Mouse (Mus musculus) megakaryocyte, embryonic 14.5 days (primary cell): ENCODE measurements at regions not wholly inside any gene's neighbourhood (a gene's known extent, or its start where the extent isn't known, plus 50 kb on each side); places are given as distances from the start of the nearest gene placed in this dataset.

Source experiments
- H3K27me3 ChIP-seq: replicated peaks from 2 replicates; pipeline ENCODE3; 2012; ENCODE audit warnings: inconsistent platforms
- H3K36me3 ChIP-seq: replicated peaks from 2 replicates; pipeline ENCODE3; 2012; ENCODE audit warnings: low read length, inconsistent platforms, mixed read lengths
- H3K4me1 ChIP-seq: 2 replicates; pipeline ENCODE4 v1.6.1; 2012; ENCODE audit warnings: inconsistent platforms
- H3K4me3 ChIP-seq: replicated peaks from 2 replicates; pipeline ENCODE3; 2012; ENCODE audit warnings: moderate library complexity, mild to moderate bottlenecking, inconsistent platforms
- H3K9me3 ChIP-seq: 2 replicates; pipeline ENCODE4 v1.6.1; 2012; ENCODE audit warnings: inconsistent platforms
- FLI1 ChIP-seq: IDR thresholded peaks from 2 replicates; pipeline ENCODE4 v1.6.1; 2012; ENCODE audit warnings: low read length, inconsistent platforms, mixed read lengths
- GATA1 ChIP-seq: IDR thresholded peaks from 3 replicates; pipeline ENCODE4 v1.6.1; 2012; ENCODE audit warnings: mixed read lengths, low read length, inconsistent platforms, borderline replicate concordance

DNA sequence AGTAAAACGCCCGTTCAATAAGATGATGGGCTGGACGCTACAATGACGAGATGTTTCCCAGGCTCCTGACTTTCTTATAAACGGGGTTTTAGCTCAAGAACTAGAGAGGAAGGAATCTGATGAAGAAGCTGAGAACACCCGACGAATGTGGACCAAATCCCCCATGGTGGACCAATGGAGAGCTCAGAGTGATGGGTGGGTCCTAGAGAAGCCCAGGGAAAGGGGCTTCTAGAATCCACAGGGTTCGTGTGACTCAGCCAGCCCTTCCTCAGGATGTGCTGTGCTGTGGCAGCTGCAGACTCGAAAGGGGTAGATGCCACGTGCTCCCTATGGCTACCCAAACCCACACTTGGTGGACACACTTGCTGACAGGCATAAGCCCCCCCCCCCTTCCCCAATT lies 318.2 kb downstream of the Med13l start:
- 0 out of 2 replicates have a peak, but pooled peaks cover 8% of the 10 kb centered on the region for H3K4me1 ChIP-seq
- no peak overlapping the region for H3K4me3 ChIP-seq
- no peaks in the 10 kb centered on the region for H3K9me3 ChIP-seq
- TF ChIP-seq FLI1: no peak
- no peak for TF ChIP-seq GATA1
- H3K36me3 ChIP-seq: no peaks in the 10 kb centered on the region
- H3K27me3 ChIP-seq: peaks cover 35% of the 10 kb centered on the region

DNA sequence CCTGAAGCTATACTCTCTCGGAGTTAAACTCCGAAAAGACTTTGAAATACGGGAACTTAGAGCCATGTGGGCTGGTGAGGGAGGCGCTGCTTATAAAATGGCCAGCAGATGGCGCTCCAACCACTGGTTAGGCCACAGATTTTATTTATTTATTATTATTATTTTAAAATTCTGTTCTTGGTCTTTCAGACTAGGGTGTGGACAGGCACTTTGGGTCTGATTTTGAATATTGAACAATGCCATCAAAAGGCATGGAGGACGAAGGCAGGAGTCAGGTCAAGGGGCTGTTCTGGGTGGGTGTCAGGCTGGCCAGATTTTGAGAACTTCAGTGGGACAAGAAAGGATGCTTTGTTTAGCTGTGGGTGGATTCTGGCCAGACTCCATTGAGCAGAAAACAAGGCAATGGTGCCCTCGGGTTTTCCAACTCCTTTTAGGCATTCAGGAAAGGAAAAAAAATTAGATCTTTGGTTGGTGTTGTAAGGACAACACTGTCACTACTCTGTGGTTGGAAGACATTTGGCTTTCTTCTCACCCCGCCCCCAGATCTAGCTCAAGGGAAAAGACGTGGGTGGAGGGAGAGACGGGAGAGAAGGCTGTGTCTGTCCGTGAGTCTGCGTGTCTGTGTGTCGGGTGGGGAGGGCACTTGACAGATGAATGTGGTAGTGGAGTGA lies 319.5 kb downstream of the Med13l start:
- no peaks in the 10 kb centered on the region for H3K9me3 ChIP-seq
- H3K4me1 ChIP-seq: 0 out of 2 replicates have a peak, but pooled peaks cover 7% of the 10 kb centered on the region
- no peak for TF ChIP-seq FLI1
- no peak for TF ChIP-seq GATA1
- no peak overlapping the region for H3K4me3 ChIP-seq
- H3K36me3 ChIP-seq: no peaks in the 10 kb centered on the region
- H3K27me3 ChIP-seq: peaks cover 31% of the 10 kb centered on the region

DNA sequence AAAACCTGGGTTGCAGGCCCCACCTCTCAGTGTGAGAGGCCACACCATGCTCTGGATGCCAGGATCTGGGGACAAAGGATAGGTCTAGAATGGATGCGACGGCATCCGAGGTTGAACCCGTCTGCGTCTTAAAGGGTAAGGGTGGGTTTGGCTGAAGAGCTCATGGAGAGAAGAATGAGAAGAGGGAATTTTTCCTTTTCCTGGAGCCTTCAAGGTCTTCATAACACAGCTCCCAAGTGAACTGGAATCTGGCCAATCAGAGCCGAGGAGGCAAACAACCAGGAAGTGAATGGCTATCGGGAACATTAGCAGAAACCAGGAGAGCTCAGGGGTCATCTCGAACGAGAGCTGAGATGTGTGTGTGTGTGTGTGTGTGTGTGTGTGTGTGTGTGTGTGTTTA lies 320.1 kb downstream of the Med13l start:
- Histone ChIP-seq H3K27me3 (peaks cover 27% of the 10 kb centered on the region), H3K36me3 (no peaks in the 10 kb centered on the region), H3K4me1 (0 out of 2 replicates have a peak, but pooled peaks cover 7% of the 10 kb centered on the region), H3K9me3 (no peaks in the 10 kb centered on the region), H3K4me3 (no peak overlapping the region)
- TF ChIP-seq FLI1 (no peak), GATA1 (no peak)

DNA sequence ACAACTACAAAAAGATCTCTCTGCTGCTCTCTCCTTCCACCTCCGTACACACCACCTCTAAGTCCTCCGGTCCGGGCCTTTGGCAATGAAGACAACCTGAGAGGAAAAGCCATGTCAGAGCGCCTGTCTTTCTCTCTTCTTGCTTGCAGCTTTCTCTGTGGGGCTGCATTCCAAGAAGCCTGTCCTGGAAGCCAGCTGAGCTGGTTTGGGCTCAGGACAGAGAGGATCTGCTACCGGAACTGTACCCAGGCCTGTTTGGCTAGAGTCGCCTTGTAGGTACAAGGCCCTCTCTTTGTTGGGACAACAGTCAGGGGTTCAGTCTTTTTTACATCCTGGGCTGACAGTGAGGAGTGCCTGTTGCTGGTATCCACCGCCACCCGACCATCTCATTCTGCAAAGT lies 321.4 kb downstream of the Med13l start:
- Histone ChIP-seq H3K4me3 (no peak overlapping the region), H3K4me1 (0 out of 2 replicates have a peak, but pooled peaks cover 6% of the 10 kb centered on the region), H3K27me3 (peaks cover 25% of the 10 kb centered on the region), H3K9me3 (no peaks in the 10 kb centered on the region), H3K36me3 (no peaks in the 10 kb centered on the region)
- no peak for TF ChIP-seq FLI1
- no peak for TF ChIP-seq GATA1

DNA sequence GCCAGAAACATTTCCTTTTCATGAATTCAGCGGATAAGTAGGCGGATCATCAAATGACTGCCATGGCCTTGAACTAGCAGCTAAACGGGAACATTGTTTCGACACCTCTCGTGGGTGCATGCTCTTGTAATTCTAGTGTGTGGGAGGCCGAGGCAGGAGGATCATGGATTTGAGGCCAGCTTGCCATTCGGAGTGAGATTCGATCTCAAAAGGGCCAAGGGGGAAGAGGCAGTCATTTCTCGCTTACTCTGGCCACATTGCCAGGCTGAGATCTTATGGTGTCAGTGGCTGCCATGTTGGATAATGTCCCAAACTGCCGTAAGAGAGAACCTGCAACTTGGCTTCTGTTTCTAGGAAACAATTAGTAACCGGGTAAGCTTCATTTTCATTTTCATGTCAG lies 327.7 kb downstream of the Med13l start:
- Histone ChIP-seq H3K4me3 (no peak overlapping the region), H3K36me3 (no peaks in the 10 kb centered on the region), H3K9me3 (no peaks in the 10 kb centered on the region), H3K4me1 (no peaks in the 10 kb centered on the region), H3K27me3 (peaks cover 2% of the 10 kb centered on the region)
- TF ChIP-seq GATA1 (no peak), FLI1 (no peak)

DNA sequence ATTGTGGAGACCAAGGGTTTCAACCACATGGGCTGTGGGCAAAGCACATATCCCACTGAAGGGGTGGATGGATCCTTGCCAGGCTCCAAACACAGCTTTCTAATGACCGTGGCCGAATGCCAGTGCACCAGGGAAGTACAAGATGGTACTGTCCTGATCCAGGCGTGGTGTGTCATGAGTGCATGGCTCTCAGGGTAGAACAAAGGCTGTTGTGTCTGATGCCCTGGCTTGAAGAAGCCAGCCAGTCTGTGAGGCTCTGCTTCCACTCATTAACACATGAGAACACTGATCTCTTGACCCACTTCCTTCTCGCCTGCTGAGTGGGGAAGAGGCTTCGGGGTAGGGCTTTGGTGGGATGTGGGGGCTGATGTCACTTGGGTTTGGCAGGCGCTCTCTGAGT lies 330.7 kb downstream of the Med13l start:
- Histone ChIP-seq H3K27me3 (peaks cover 2% of the 10 kb centered on the region), H3K4me3 (no peak overlapping the region), H3K9me3 (no peaks in the 10 kb centered on the region), H3K4me1 (no peaks in the 10 kb centered on the region), H3K36me3 (no peaks in the 10 kb centered on the region)
- TF ChIP-seq GATA1: no peak
- no peak for TF ChIP-seq FLI1

DNA sequence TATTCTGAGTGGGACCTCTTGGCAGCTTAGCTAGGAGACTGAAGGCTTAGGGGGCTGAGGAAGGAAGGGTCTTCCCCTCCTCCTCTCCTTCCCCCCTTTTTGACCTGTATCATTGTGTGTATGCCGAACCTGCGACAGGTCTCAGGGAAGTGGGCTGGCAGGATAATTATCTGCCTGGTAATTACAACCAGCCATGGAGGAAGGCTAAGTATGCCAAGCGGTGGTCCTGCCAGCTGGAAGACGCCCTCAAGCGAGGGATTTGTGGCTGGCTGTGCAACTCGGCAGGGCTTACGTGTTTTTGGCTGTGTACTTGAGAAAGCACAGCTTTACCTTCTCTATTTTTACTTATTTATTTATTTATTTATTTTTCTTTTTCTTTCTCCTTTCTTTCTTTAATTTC lies 347.7 kb downstream of the Med13l start:
- no peaks in the 10 kb centered on the region for H3K4me1 ChIP-seq
- H3K9me3 ChIP-seq: peaks cover 29% of the 10 kb centered on the region
- no peak overlapping the region for H3K4me3 ChIP-seq
- TF ChIP-seq GATA1: no peak
- no peak for TF ChIP-seq FLI1
- H3K27me3 ChIP-seq: no peaks in the 10 kb centered on the region
- H3K36me3 ChIP-seq: no peaks in the 10 kb centered on the region

DNA sequence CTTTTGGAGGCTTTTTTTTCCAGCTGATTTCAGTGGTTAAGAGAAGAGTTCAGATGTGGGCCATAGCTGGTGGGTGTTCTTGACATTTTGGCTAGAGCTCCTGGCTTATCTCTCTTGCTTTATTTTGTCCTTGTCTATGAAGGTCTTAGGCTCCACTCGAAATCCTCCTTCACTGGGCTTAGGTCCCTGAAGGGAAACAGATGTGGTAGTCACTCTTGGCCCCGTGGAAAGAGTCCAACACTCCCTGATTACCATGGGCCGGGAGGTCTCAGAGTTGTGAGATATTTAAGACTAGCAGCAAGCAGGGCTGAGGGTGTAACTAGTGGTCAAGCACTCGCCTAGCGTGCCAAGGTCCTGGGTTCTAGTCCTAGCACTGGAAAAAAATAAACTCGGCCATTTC lies 349.3 kb downstream of the Med13l start:
- no peak for TF ChIP-seq GATA1
- no peak for TF ChIP-seq FLI1
- no peaks in the 10 kb centered on the region for H3K36me3 ChIP-seq
- peaks cover 14% of the 10 kb centered on the region for H3K9me3 ChIP-seq
- H3K4me3 ChIP-seq: no peak overlapping the region
- H3K27me3 ChIP-seq: no peaks in the 10 kb centered on the region
- no peaks in the 10 kb centered on the region for H3K4me1 ChIP-seq

DNA sequence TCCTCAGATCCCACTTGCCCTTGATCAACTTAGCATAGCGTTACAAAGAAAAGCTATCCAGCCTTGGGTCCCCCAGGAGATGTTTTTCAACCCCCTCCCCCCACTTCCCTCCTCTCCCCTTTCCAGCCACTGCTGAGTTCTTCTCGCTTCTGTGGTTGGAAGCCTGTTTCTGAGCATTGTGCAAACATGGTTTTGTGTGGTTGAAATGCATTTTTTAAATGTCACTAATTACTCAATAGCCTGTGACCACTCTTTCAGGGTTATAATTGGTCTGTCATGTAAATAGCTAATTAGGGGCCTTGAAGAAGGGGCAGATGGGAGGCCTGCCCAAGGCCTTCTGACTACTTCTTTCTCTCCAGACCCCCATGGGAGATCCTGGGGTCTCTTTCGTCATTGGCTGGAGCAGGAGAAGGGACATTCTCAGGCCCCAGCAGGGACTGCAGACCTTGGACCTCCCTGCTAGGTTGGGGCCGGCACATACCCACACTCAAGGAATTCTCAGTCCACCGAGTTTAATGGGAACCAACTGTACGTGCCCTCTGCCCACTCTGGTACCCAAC lies 353.8 kb downstream of the Med13l start:
- H3K4me1 ChIP-seq: no peaks in the 10 kb centered on the region
- no peaks in the 10 kb centered on the region for H3K36me3 ChIP-seq
- TF ChIP-seq FLI1 (no peak), GATA1 (no peak)
- no peak overlapping the region for H3K4me3 ChIP-seq
- 0 out of 2 replicates have a peak, but pooled peaks cover 6% of the 10 kb centered on the region for H3K9me3 ChIP-seq
- no peaks in the 10 kb centered on the region for H3K27me3 ChIP-seq

DNA sequence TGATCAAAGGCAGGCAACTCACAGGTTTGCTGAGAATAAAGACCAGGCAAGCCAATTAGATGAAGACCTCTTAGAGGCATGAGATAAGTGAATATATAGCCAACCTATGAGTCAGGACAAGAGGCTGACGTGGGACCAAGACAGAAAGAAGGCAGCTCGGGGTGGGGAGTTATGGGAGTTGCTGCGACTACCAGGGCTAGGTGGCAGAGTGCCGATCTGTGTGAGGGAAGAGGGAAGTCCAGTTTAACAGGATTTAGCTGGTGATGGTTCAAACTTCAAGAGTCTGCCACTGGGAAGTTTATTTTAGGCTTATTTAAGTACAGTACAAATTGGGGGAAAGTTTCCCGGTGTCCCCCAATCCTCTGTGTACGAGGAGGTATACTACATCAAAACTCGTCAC lies 362.9 kb downstream of the Med13l start:
- no peaks in the 10 kb centered on the region for H3K4me1 ChIP-seq
- TF ChIP-seq FLI1 (no peak), GATA1 (no peak)
- H3K27me3 ChIP-seq: no peaks in the 10 kb centered on the region
- no peaks in the 10 kb centered on the region for H3K36me3 ChIP-seq
- H3K9me3 ChIP-seq: peaks cover 2% of the 10 kb centered on the region; the same call in 1 of the 2 replicates
- no peak overlapping the region for H3K4me3 ChIP-seq
